Mouse (Mus musculus): Measurements from ENCODE around the gene Ptprd. TPM values are rescaled to one million over a fixed set of nuclear protein-coding genes. Genes with fewer than 3 reads are reported as not detected.

Ptprd gene
- polyA plus RNA-seq, 1 experiment from 2014 or later: 14.0 TPM

DNA sequence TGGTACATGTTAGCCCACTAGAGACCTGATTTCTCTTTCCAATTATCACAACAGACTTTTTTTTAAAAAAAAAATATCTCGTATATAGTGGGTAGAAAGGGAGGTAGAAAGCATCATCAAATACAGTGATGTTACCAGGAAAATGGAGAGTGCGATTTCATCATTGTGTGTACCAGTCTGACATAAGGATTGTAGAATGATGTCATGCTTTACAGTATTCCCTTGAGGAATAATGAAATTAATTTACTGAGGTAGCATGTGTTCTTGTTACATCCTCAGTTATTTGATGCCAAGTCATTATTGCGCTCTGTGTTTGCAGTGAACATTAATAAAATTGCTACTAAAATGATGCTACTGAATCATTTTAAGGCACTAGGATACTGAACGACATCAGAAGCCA lies 884.6 kb downstream of the Ptprd start:
- no peaks in the 10 kb centered on the region for H3K4me1 ChIP-seq (replicated peaks; ENCODE audit: control insufficient read depth, insufficient read depth, low read length)
- H3K9ac ChIP-seq (ENCODE audit: low read length): no peak overlapping the region
- no peak overlapping the region for H3K27ac ChIP-seq (ENCODE audit: low read length)
- WGBS: 80% methylated on average over 4 of the region's 4 CpGs
- H3K4me3 ChIP-seq (ENCODE audit: low read length): no peak overlapping the region
- no peak overlapping the region for H3K4me2 ChIP-seq (ENCODE audit: low read depth, low read length)
- no peaks in the 10 kb centered on the region for H3K27me3 ChIP-seq (ENCODE audit: control insufficient read depth, insufficient read depth, low read depth, low read length)
- no peak for ATAC-seq (ENCODE audit: low read depth)
- H3K36me3 ChIP-seq (ENCODE audit: control insufficient read depth, insufficient read depth, low read length): no peaks in the 10 kb centered on the region
- H3K9me3 ChIP-seq (ENCODE audit: control insufficient read depth, low read length): no peaks in the 10 kb centered on the region

GRCm38 (mm10) chr4:77317060-77317680 lies 894.6 kb downstream of the Ptprd start:
- no peak overlapping the region for H3K4me2 ChIP-seq (ENCODE audit: low read depth, low read length)
- H3K4me1 ChIP-seq (replicated peaks; ENCODE audit: control insufficient read depth, insufficient read depth, low read length): no peaks in the 10 kb centered on the region
- ATAC-seq (ENCODE audit: low read depth): no peak
- no peaks in the 10 kb centered on the region for H3K27me3 ChIP-seq (ENCODE audit: control insufficient read depth, insufficient read depth, low read depth, low read length)
- no peak overlapping the region for H3K9ac ChIP-seq (ENCODE audit: low read length)
- H3K9me3 ChIP-seq (ENCODE audit: control insufficient read depth, low read length): no peaks in the 10 kb centered on the region
- H3K27ac ChIP-seq (ENCODE audit: low read length): no peak overlapping the region
- 41% methylated on average over 10 of the region's 10 CpGs for WGBS
- H3K4me3 ChIP-seq (ENCODE audit: low read length): no peak overlapping the region
- no peaks in the 10 kb centered on the region for H3K36me3 ChIP-seq (ENCODE audit: control insufficient read depth, insufficient read depth, low read length)

GRCm38 (mm10) chr4:77316644-77317043 lies 895.1 kb downstream of the Ptprd start:
- no peaks in the 10 kb centered on the region for H3K27me3 ChIP-seq (ENCODE audit: control insufficient read depth, insufficient read depth, low read depth, low read length)
- no peak overlapping the region for H3K9ac ChIP-seq (ENCODE audit: low read length)
- no peaks in the 10 kb centered on the region for H3K9me3 ChIP-seq (ENCODE audit: control insufficient read depth, low read length)
- H3K4me2 ChIP-seq (ENCODE audit: low read depth, low read length): no peak overlapping the region
- H3K4me1 ChIP-seq (replicated peaks; ENCODE audit: control insufficient read depth, insufficient read depth, low read length): no peaks in the 10 kb centered on the region
- 52% methylated on average over 2 of the region's 2 CpGs for WGBS
- no peak for ATAC-seq (ENCODE audit: low read depth)
- H3K27ac ChIP-seq (ENCODE audit: low read length): no peak overlapping the region
- H3K4me3 ChIP-seq (ENCODE audit: low read length): no peak overlapping the region
- H3K36me3 ChIP-seq (ENCODE audit: control insufficient read depth, insufficient read depth, low read length): no peaks in the 10 kb centered on the region

DNA sequence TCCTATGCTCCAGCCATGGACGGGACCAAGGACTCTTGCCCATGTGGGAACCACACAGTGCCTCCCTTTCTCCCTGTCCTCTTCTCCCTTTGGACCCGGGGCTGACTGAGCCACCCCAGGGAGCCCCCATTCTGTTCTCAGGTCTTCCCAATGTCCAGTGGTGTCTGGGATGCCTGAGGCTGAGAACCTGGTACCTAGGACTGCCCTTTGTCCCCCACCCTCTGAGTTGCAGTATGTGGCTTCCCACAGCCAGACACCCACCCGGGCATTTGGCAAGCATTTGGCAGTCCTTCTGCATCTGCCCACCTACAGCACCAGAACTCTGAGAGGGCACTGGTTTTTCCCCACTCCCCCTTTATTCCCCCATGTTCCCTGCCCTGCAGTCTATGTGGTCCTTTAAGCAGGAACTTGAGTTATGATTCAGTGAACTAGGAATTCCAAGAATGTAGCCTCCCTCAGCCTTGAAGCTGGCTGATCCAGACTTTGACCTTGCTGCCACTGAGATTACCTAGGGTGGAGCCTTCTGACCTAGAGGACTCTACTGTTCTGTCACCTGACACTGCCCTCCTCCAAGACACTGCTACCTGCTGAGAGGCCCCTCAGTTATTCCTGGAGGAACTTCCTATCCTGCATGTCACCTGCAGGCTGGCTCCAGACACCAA lies 901.5 kb downstream of the Ptprd start:
- no peaks in the 10 kb centered on the region for H3K27me3 ChIP-seq (ENCODE audit: control insufficient read depth, insufficient read depth, low read depth, low read length)
- no peaks in the 10 kb centered on the region for H3K9me3 ChIP-seq (ENCODE audit: control insufficient read depth, low read length)
- H3K36me3 ChIP-seq (ENCODE audit: control insufficient read depth, insufficient read depth, low read length): no peaks in the 10 kb centered on the region
- no peak overlapping the region for H3K9ac ChIP-seq (ENCODE audit: low read length)
- no peak overlapping the region for H3K4me3 ChIP-seq (ENCODE audit: low read length)
- no peaks in the 10 kb centered on the region for H3K4me1 ChIP-seq (replicated peaks; ENCODE audit: control insufficient read depth, insufficient read depth, low read length)
- H3K4me2 ChIP-seq (ENCODE audit: low read depth, low read length): no peak overlapping the region
- WGBS: 74% methylated on average over 3 of the region's 3 CpGs
- H3K27ac ChIP-seq (ENCODE audit: low read length): no peak overlapping the region
- ATAC-seq (ENCODE audit: low read depth): peak; percentile 41; the same call in 1 of the 2 replicates

GRCm38 (mm10) chr4:77283423-77283822 lies 928.3 kb downstream of the Ptprd start:
- Histone ChIP-seq H3K36me3 (ENCODE audit: control insufficient read depth, insufficient read depth, low read length) (no peaks in the 10 kb centered on the region), H3K4me2 (ENCODE audit: low read depth, low read length) (no peak overlapping the region), H3K4me3 (ENCODE audit: low read length) (no peak overlapping the region), H3K27me3 (ENCODE audit: control insufficient read depth, insufficient read depth, low read depth, low read length) (no peaks in the 10 kb centered on the region), H3K9me3 (ENCODE audit: control insufficient read depth, low read length) (no peaks in the 10 kb centered on the region), H3K4me1 (replicated peaks; ENCODE audit: control insufficient read depth, insufficient read depth, low read length) (no peaks in the 10 kb centered on the region), H3K9ac (ENCODE audit: low read length) (no peak overlapping the region), H3K27ac (ENCODE audit: low read length) (no peak overlapping the region)
- 80% methylated on average over 1 of the region's 1 CpGs for WGBS
- ATAC-seq (ENCODE audit: low read depth): no peak

GRCm38 (mm10) chr4:77277913-77278312 lies 933.8 kb downstream of the Ptprd start:
- no peak for ATAC-seq (ENCODE audit: low read depth)
- Histone ChIP-seq H3K4me2 (ENCODE audit: low read depth, low read length) (no peak overlapping the region), H3K4me1 (replicated peaks; ENCODE audit: control insufficient read depth, insufficient read depth, low read length) (no peaks in the 10 kb centered on the region), H3K9me3 (ENCODE audit: control insufficient read depth, low read length) (no peaks in the 10 kb centered on the region), H3K36me3 (ENCODE audit: control insufficient read depth, insufficient read depth, low read length) (no peaks in the 10 kb centered on the region), H3K27ac (ENCODE audit: low read length) (no peak overlapping the region), H3K9ac (ENCODE audit: low read length) (no peak overlapping the region), H3K4me3 (ENCODE audit: low read length) (no peak overlapping the region), H3K27me3 (ENCODE audit: control insufficient read depth, insufficient read depth, low read depth, low read length) (no peaks in the 10 kb centered on the region)
- WGBS: 75% methylated on average over 4 of the region's 4 CpGs

DNA sequence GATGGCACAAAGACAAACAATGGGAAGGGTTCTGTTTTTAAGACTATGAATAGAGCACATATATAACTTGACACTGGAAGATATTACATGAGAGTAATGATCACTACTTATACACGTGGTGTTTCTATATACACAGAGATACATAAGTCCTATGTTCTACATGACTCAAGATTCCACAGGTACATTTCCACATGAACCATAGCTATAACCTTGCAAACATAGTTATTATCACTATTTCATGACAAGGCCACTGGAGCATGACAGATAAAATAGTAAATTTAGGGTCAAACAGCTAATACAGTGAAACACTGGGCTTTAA lies 951.8 kb downstream of the Ptprd start:
- no peak overlapping the region for H3K9ac ChIP-seq (ENCODE audit: low read length)
- H3K4me1 ChIP-seq (replicated peaks; ENCODE audit: control insufficient read depth, insufficient read depth, low read length): no peaks in the 10 kb centered on the region; the same call in 1 of the 2 replicates
- H3K36me3 ChIP-seq (ENCODE audit: control insufficient read depth, insufficient read depth, low read length): no peaks in the 10 kb centered on the region
- 66% methylated on average over 1 of the region's 1 CpGs for WGBS
- H3K9me3 ChIP-seq (ENCODE audit: control insufficient read depth, low read length): no peaks in the 10 kb centered on the region
- H3K4me2 ChIP-seq (ENCODE audit: low read depth, low read length): no peak overlapping the region
- H3K27me3 ChIP-seq (ENCODE audit: control insufficient read depth, insufficient read depth, low read depth, low read length): no peaks in the 10 kb centered on the region
- no peak overlapping the region for H3K27ac ChIP-seq (ENCODE audit: low read length)
- no peak for ATAC-seq (ENCODE audit: low read depth)
- no peak overlapping the region for H3K4me3 ChIP-seq (ENCODE audit: low read length)

GRCm38 (mm10) chr4:77259250-77259971 lies 952.4 kb downstream of the Ptprd start:
- no peak overlapping the region for H3K4me3 ChIP-seq (ENCODE audit: low read length)
- H3K9ac ChIP-seq (ENCODE audit: low read length): no peak overlapping the region
- H3K27me3 ChIP-seq (ENCODE audit: control insufficient read depth, insufficient read depth, low read depth, low read length): no peaks in the 10 kb centered on the region
- H3K4me1 ChIP-seq (replicated peaks; ENCODE audit: control insufficient read depth, insufficient read depth, low read length): no peaks in the 10 kb centered on the region; the same call in 1 of the 2 replicates
- no peak overlapping the region for H3K27ac ChIP-seq (ENCODE audit: low read length)
- H3K36me3 ChIP-seq (ENCODE audit: control insufficient read depth, insufficient read depth, low read length): no peaks in the 10 kb centered on the region
- ATAC-seq (ENCODE audit: low read depth): peak; percentile 76
- 28% methylated on average over 8 of the region's 8 CpGs for WGBS
- H3K9me3 ChIP-seq (ENCODE audit: control insufficient read depth, low read length): no peaks in the 10 kb centered on the region
- H3K4me2 ChIP-seq (ENCODE audit: low read depth, low read length): 0 out of 2 replicates have a peak overlapping the region, but pooled peaks have one; percentile 16

DNA sequence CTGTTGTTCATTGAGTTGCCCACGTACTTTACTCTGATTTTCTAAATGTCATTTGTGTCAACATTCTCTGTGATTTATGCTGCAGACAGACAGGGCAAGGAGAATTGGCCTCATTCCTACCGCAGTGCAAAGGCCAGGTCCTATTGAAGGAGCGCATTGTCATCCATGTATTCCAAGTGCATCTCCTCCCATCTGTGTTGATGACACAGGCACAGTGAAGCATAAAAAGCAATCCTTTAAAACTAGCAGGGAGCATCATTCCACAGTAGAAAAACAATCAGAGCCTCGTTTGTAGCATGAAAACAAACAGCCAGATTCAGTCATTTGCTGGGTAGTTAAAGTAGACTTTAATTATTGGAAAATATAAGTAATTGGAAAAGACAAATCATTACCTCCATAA lies 960.6 kb downstream of the Ptprd start:
- H3K27me3 ChIP-seq (ENCODE audit: control insufficient read depth, insufficient read depth, low read depth, low read length): no peaks in the 10 kb centered on the region
- H3K36me3 ChIP-seq (ENCODE audit: control insufficient read depth, insufficient read depth, low read length): no peaks in the 10 kb centered on the region
- no peaks in the 10 kb centered on the region for H3K4me1 ChIP-seq (replicated peaks; ENCODE audit: control insufficient read depth, insufficient read depth, low read length)
- no peak for ATAC-seq (ENCODE audit: low read depth)
- H3K4me2 ChIP-seq (ENCODE audit: low read depth, low read length): no peak overlapping the region
- no peak overlapping the region for H3K9ac ChIP-seq (ENCODE audit: low read length)
- no peak overlapping the region for H3K27ac ChIP-seq (ENCODE audit: low read length)
- no peak overlapping the region for H3K4me3 ChIP-seq (ENCODE audit: low read length)
- no peaks in the 10 kb centered on the region for H3K9me3 ChIP-seq (ENCODE audit: control insufficient read depth, low read length)
- 60% methylated on average over 4 of the region's 4 CpGs for WGBS

All from lung, embryonic 16.5 days (tissue).